Mouse (Mus musculus) cerebellum, adult 2 months (tissue): Measurements from ENCODE around the gene Lrig1. TPM values are rescaled to one million over a fixed set of nuclear protein-coding genes. Genes with fewer than 3 reads are reported as not detected.

Source experiments
- DNase-seq, 2 experiments: peaks; one replicate each; pipeline ENCODE4 v3.0.0; 2021
- H3K27ac ChIP-seq: fragments of 200-500 bp; 2 replicates; pipeline ENCODE4 v1.5.1; 2012; ENCODE audit warnings: low read length, control low read depth, inconsistent platforms; ENCODE audit not compliant: insufficient read depth
- H3K27me3 ChIP-seq: fragments of 200-500 bp; 2 replicates; pipeline ENCODE4 v1.6.1; 2012; ENCODE audit warnings: inconsistent platforms, mild to moderate bottlenecking, low read length, moderate library complexity; ENCODE audit not compliant: control insufficient read depth, insufficient read depth
- H3K4me1 ChIP-seq: fragments of 200-500 bp; 2 replicates; pipeline ENCODE4 v1.6.1; 2011; ENCODE audit warnings: low read length; ENCODE audit not compliant: control insufficient read depth, insufficient read depth
- H3K4me3 ChIP-seq: fragments of 200-500 bp; replicated peaks from 2 replicates; pipeline ENCODE3; 2011; ENCODE audit warnings: mild to moderate bottlenecking, low read depth, low read length, control low read depth; ENCODE audit not compliant: insufficient read depth
- CTCF ChIP-seq: fragments of 200-500 bp; IDR thresholded peaks from 2 replicates; pipeline ENCODE4 v1.5.1; 2011; ENCODE audit warnings: low read depth, mild to moderate bottlenecking, control low read depth, low read length, moderate library complexity, borderline replicate concordance; ENCODE audit not compliant: insufficient read depth
- POLR2A ChIP-seq: fragments of 200-500 bp; IDR thresholded peaks from 2 replicates; pipeline ENCODE4 v1.6.1; 2011; ENCODE audit warnings: low read length, control low read depth, borderline replicate concordance; ENCODE audit not compliant: insufficient read depth
- whole genome bisulfite sequencing: fragments of 180-500 bp; shearing (Covaris S2); methylation state at CpG from one replicate; pipeline ENCODE4 v1.1.7; 2018; 5-methylcytosine and 5-hydroxymethylcytosine counted together
- polyA plus RNA-seq: library from polyadenylated mRNA; depleted of rRNA; stranded (reverse); fragments of >200 nt; gene quantifications from 2 replicates; pipeline ENCODE4 v1.2.3, GENCODE M21; 2012

The Lrig1 gene
- polyA plus RNA-seq, 1 experiment, result 86.2 TPM

DNA sequence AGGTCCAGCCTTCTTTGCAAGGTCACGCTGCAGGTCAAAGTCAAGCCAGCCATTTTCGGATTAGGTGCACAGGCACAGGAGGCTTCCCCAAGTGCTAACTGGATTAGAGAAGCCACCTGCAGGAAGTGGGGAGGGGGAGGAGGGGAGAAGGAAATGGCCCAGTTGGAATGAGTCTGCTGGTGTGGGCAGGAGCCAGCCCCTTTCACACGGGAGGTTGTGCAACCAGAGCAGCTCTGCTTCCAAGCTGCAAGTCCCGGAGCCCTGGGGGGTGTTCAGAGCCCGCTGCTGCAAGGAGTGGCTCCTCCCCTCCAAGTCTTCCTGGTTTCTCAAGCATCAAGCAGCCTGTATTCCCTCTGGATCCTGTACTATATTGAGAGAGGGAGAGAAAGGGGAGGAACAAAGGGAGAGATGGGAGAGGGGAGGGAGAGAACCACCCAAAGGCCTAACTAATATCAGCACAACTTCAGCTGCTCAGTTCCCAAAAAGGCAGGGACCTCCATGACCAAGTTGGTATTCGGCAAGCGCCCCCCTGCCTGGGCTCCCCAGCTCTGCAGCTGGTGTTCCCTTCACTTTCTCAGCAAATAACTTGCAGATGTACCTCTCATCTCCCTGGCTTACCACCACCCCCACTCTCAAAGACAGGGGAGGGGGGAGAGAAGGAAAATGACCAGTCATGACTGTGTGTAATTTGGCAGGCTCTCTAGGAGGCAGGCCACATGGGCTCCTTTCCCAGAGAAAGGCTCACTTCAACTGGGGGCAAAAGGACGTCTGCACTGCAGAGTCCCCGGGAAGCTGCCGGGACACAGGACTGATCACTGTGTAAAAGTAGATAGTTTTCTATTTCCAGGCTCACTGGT lies 52.2 kb downstream of the Lrig1 start:
- peak; percentile 45 to 68 for DNase-seq
- peaks cover 23% of the 10 kb centered on the region for H3K4me1 ChIP-seq
- H3K4me3 ChIP-seq, result no peak overlapping the region
- H3K27ac ChIP-seq, result peak overlapping the region; percentile 60; the same call in 1 of the 2 replicates
- 14% methylated on average over 10 of the region's 10 CpGs for WGBS
- no peaks in the 10 kb centered on the region for H3K27me3 ChIP-seq
- no peak for TF ChIP-seq CTCF
- TF ChIP-seq POLR2A, result no peak

DNA sequence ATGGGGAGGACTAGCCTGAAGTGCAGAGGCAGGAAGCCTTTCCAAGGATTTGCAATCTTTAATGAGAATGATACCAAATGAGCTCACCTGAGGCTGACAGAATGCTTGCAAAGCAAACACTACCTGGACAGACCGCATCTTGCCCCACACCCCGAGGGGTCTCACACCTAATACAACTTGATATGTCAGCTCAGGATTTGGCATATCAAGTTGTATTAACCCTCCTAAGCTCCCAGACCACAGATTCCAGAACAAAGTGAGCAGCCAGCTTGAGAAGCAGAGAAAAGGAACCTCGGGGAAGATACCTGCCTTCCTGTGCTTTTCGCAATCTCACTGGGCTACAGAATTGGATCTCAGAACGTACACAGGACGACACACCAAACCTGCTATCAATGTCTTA lies 53.1 kb downstream of the Lrig1 start:
- Histone ChIP-seq H3K27ac (no peak overlapping the region), H3K27me3 (no peaks in the 10 kb centered on the region), H3K4me3 (no peak overlapping the region), H3K4me1 (peaks cover 21% of the 10 kb centered on the region)
- DNase-seq, result no peak
- WGBS, result 87% methylated on average over 6 of the region's 6 CpGs
- TF ChIP-seq POLR2A, result no peak
- TF ChIP-seq CTCF, result no peak

DNA sequence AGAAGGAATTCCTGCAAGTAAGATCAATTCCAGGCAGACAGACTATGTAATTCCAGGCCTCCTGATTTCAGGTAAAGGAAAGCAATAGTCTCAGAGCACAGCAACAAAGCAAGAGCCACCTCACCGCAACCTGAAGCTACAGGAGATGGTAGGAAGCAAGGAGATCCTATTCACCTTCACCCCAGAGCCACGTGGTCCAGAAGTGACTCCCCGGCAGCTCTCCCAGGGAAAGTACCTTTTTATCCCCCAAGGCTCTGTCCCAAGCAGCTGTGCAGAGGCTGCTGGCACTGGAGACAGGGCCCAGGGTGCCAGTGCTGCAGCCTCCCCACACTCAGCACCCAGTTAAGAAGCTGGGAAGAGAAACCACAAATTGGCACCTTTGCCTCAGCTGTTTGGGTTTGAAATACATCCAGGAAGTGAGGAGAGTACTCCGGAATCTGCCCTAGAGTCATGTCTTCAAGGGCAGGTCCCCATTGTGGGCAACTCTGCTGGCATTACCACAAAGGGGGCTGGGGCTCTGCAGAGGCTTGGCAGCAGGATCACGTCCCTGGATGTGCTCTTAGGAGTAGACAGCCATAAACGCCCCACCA lies 53.6 kb downstream of the Lrig1 start:
- H3K4me1 ChIP-seq, result peaks cover 21% of the 10 kb centered on the region
- no peak overlapping the region for H3K27ac ChIP-seq
- no peak overlapping the region for H3K4me3 ChIP-seq
- no peak for DNase-seq
- no peaks in the 10 kb centered on the region for H3K27me3 ChIP-seq
- TF ChIP-seq POLR2A (no peak), CTCF (no peak)
- WGBS, result 72% methylated on average over 6 of the region's 6 CpGs

DNA sequence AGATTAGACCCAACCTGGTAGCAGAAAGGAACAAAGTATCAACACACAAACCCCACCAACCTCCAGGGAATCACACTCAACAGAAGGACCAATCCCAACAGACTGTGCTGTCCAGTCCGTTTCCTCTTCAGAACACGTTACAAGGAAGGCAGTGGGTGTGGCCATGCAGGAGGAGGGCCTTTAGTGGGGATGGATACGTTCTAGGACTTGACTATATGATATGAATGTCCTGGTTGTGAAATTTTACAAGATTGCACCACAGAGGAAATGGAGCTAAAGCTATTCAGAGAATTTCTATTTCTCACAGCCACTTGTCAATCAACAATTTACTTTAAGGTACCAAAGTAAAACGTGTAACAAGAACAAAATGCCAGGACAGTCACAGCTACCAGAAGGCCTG lies 54.2 kb downstream of the Lrig1 start:
- no peak overlapping the region for H3K4me3 ChIP-seq
- H3K4me1 ChIP-seq, result peaks cover 21% of the 10 kb centered on the region
- H3K27ac ChIP-seq, result no peak overlapping the region
- DNase-seq, result no peak
- 76% methylated on average over 4 of the region's 4 CpGs for WGBS
- H3K27me3 ChIP-seq, result no peaks in the 10 kb centered on the region
- no peak for TF ChIP-seq CTCF
- no peak for TF ChIP-seq POLR2A

DNA sequence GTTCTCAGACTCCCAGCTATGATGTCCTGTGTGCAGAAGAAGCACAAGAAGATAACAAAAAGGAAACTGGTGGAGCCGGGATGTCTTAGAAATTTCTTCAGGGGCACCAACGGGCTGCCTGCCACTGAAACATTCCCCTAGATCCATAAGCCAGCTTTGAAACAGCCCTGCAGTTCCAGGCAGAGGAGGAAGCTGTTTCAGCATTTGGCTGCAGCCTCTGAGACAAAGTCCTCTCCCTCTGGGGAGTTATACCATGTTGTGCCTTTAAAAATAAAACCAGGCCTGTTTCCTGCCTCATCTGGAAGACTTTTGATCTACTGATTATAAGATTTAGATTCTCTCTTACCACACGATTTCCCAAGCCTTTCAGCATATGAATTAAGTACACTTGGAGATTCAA lies 55.3 kb downstream of the Lrig1 start:
- WGBS, result 73% methylated on average over 3 of the region's 3 CpGs
- Histone ChIP-seq H3K4me3 (no peak overlapping the region), H3K4me1 (peaks cover 31% of the 10 kb centered on the region), H3K27ac (no peak overlapping the region), H3K27me3 (no peaks in the 10 kb centered on the region)
- TF ChIP-seq POLR2A (no peak), CTCF (no peak)
- DNase-seq, result no peak

DNA sequence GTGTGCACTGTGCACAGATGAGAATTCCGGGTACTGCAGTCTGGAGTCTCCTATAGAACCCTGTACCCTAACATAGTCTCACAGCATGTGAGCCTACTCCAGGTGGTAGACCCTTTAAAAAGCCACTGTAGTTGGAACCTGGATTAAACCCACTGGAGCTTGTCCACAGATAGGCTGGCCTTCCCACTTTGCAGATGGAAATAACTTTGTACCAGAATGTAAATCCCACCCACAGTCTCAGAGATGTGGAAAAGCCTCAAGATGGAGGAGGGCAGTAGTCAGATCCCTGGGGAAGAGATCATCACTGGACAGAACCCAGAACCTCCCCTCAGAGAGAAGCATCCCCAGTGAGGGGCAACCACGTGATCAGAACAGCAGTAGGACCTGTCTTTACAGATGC lies 56.0 kb downstream of the Lrig1 start:
- WGBS, result 75% methylated on average over 2 of the region's 2 CpGs
- no peak overlapping the region for H3K4me3 ChIP-seq
- no peak for DNase-seq
- no peak overlapping the region for H3K27ac ChIP-seq
- no peak for TF ChIP-seq POLR2A
- no peak for TF ChIP-seq CTCF
- H3K27me3 ChIP-seq, result no peaks in the 10 kb centered on the region
- peaks cover 31% of the 10 kb centered on the region for H3K4me1 ChIP-seq

DNA sequence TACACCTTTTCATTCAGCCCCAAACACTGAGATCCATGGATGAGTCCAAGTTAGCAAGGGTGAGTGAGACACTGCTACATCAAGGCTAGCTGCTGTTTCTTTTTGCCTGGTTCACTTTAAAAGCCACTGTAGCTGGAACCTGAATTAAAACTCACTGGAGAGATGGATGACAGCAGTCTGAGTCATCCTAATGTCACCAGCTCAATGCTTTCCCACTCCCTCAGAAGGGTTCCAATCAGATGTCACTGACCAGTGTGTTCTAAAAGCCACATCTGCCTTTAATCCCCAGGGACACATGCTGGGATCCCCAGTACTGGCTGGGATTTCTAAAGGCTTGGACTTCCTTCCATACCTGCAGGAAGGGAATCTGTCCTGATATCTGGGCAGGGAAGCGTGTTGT lies 57.9 kb downstream of the Lrig1 start:
- 90% methylated on average over 1 of the region's 1 CpGs for WGBS
- Histone ChIP-seq H3K27ac (no peak overlapping the region), H3K4me3 (no peak overlapping the region), H3K4me1 (peaks cover 16% of the 10 kb centered on the region), H3K27me3 (no peaks in the 10 kb centered on the region)
- DNase-seq, result no peak
- no peak for TF ChIP-seq POLR2A

DNA sequence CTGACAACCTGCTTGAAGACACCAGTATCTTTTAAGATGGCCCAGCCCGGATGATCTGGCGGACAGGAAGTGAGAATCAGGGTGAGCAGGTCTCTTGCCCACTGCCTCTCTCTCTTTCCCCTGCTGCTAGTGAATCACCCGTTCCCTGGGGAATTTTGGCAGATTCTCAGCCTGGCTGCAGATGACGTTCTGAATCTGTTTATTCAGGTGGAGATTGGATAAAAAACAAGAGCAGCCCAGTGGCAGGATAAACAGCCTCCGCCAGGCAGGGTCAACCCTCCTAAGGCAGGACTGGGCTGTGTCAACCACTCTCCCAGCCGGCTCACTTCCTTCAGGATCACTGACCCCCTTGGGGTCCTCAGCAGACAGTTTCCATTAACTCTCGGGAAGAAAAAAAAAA lies 59.7 kb downstream of the Lrig1 start:
- peak overlapping the region; percentile 46 for H3K27ac ChIP-seq
- peak; percentile 77 to 88 for DNase-seq
- no peaks in the 10 kb centered on the region for H3K27me3 ChIP-seq
- TF ChIP-seq POLR2A (no peak; the same call in 1 of the 2 replicates), CTCF (no peak)
- H3K4me3 ChIP-seq, result no peak overlapping the region
- H3K4me1 ChIP-seq, result peaks cover 12% of the 10 kb centered on the region
- 7% methylated on average over 7 of the region's 7 CpGs for WGBS
